Mouse (Mus musculus): ENCODE measurements around the gene Fbrsl1.

Gene Fbrsl1

DNA sequence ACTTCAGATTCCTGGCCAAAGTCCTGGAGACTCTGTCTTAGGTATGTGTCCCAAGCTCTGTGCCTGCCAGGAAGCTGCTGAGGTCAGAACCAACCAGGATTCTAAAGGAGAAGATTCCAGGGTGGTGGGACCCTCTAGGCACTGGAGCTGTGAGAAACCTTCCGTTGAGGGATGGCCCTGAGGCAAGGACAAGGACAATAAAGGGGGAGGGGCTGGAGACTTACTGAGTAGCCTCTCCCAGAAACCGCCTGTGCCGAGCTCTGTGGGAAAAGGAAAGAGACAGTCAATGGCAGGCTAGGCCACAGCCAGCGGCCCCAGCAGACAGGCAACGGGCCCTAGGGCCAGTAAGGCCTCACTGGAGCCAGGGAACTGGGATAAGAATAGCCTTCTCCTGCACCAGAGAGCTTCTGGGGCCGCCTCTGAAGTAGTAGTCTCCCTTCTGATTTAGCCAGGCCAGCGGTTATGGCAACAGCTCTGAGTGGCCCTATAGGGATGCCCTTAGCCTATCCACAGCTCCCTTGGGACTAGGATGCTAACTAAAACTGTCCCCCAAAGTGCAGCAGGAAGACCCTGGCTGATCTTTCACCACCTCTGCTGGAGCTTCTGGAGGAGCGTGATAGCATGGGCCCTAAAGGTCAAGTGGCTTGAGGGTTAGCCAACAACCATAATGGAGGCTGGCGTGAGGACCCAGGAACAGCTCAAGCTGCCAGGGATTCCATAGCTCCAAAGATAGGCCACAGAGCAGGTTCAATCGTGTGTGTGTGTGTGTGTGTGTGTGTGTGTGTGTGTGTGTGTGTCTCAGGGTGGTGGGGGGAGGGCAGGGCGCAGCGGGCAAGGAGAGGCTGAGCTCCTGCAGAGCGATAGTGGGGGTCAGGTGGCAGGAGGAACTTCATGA lies 32.2 kb downstream of the Fbrsl1 start:
- in situ Hi-C loops (cut with MseI, MboI): no loop called here

DNA sequence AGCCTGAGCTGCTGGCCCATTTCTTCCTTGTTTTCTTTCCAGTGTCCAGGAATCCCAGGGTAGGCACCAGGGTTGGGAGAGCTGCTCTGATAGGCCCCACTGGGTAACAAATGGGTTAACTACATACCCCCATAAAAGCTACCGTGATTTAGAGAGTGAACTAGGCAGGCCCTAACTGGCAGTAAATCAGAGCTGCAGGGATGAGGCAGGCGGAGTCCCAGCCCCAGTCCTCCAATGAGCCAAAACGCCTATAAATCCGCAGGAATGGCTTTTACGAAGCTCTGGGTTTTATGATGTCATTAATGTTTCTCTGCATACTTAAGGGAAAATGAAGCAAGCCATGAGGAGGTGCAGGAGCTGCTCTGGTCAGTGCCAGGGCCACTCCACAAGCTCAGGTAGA lies 33.3 kb downstream of the Fbrsl1 start:
- in situ Hi-C loops (cut with MseI, MboI): no loop called here

DNA sequence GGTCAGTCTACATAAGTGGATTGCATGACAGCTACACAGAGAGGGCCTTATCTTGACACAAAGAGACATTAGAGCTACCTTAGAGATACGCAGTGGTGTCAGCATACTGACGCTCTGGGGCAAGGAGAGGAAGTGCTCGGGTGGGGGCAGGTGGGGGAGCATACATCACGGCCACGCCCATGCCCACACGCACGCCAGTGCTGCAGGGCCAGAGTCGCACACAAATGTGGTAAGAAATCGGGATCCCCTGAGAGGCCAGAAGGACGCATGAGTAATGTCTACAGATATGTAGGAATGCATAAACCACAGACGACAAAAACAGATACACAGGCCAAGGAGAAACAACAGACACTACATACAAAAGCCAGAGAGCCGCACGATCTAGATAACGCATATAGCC lies 35.3 kb downstream of the Fbrsl1 start:
- in situ Hi-C loops (cut with MseI, MboI): no loop called here

DNA sequence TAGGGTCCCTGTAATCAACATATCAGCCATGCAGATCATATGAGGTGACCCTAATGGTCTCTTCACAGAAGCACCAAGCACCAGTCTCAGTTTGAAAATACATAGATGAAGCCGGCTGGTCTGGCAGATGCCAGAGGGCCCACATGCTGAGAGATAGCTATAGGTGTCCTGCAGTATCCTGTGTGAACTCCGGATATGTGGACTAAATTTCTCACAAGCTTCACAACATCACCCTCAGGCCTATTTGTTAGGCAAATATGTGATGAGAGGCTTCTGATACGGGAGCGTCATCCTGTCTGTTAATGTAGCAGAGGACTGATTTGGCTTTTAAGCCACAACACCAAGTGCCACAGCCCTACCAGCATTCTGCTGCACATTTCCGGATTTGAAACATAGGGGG lies 37.9 kb downstream of the Fbrsl1 start:
- in situ Hi-C loops (cut with MseI, MboI): no loop called here

DNA sequence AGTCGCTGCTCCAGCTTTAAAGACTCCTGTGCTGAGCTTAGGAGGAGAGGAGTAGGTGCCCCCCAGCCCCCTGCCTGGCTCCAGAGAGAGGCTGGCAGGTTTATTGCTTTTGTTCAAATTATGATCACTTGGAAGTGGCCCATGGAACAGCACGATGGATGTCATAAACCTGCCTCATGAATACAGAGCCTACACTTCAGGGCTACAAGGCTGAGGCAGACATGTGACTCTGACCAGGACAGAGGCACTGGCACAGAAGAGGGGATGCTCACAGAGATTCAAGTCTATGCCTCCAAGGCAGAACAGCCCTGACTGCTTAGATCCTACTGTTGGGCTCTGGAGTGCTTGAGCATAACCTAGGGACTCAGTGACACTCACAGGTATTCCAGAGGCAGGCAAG lies 39.3 kb downstream of the Fbrsl1 start:
- in situ Hi-C loops (cut with MseI, MboI): no loop called here

DNA sequence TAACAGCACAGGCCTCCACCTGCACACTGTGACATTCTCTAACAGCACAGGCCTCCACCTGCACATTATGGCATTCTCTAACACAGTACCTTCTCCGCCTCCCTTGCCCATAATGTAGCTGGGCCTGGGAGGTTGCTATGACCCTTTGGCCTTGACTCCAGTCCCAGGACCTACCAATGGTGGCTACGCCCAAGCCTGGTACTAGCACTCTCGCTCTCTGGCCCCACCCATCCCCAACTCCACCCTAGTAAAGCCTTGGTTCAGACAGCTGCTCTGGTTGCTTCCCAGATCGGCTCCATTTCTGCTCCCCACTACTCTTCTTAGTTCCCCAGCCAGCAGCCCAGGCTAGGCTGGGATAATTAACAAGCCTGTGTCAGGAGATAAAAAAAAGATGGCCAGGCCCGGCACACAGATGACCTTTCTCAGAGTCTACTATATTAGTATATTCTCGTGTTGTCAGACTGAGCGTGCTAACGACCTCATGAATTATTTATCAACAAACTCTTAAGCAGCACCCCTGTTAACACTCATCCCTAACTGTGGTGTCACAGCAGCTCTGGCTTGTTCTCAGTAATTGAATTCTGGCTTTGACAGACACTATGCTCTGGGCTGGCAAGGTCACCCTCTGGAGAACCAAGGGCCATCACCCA lies 42.1 kb downstream of the Fbrsl1 start:
- in situ Hi-C loops (cut with MseI, MboI): no loop called here

DNA sequence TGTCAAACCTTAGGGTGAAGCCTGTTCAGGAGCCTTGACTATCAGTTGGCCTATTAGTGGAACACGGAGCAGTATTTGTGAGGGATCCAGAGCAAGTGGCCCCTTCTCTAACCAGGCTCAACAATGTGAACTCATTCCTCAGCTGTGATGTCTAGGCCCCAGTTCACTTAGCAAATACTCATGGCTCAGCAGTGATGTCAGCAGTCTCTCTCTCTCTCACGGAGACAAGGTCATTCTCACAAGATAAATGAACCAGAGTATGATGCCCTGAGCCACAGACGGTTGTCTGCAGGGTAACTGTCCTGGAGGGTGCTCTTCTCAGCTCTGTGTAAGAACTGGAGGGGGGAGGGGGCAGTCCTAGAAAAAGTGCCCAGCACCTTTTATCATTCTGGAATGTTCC lies 44.4 kb downstream of the Fbrsl1 start:
- in situ Hi-C loops (cut with MseI, MboI): no loop called here

DNA sequence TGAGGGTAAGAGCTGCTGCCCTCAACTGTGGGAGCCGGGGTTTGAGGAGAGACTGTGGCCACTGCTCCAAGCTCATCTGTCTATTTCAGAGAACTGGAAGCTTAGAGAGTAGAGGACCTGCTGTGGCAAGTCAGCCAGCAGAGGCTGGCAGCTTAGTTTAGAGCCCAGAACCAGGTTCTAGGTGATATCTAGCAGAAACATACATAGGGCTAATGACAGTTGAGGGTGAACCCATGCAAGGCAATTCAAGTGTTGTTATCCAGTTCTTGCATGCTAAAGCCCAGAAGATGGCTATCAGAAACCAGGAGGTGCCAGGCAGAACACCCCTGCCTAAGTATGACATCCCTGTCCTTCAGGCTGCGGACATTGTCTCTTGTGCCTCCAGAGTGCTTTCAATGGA lies 45.7 kb downstream of the Fbrsl1 start:
- in situ Hi-C loops (cut with MseI, MboI): no loop called here

DNA sequence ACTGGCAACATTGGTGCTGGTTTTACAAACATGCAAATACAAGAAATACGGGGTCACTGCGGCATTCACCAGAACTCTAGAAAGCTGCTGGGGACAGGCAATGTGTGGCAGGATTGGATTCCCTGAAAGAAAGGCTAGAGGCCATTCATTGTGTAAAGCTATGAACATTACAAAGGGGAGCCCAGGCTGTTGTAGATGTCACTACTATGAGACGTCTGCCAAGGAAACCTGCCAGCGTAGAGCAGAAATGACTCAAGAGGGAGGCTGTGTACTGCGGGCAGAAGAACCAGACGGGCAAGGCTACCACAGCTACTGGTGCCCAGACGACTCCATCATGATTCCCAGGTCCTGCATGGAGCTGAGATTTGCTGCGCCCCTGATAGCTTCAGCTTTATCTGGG lies 47.2 kb downstream of the Fbrsl1 start:
- in situ Hi-C loops (cut with MseI, MboI): no loop called here

DNA sequence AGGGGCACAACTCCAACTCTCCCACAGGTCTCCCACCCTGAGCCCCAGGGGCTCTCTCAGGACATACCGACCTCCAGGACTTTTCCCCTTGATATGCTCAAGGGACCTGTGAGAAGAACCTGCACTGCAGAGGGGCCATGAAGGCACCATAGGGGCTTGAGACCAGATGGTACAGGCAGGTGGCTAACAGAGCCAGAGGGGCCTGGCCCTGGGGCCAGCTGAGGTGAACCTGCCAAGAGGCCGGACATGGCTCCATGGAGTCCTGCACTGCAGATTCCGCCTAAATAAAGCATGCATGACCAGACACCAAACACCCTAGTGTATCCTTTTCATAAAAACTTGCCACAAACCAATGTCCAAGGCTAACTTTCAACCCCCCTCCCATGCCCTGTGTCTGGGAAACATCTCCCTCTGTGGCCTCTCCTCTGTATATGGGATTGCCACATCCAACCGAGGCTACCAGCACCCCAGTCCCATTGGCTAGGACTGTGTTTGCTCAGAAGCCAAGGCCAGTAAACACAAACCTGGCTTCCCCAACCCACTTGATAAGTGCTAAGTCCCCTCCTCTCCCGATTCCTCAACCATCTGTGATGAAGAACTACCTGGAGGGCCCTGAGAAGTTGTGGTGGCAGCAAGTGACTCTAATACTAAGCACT lies 53.2 kb downstream of the Fbrsl1 start:
- in situ Hi-C loops (cut with MseI, MboI): no loop called here

DNA sequence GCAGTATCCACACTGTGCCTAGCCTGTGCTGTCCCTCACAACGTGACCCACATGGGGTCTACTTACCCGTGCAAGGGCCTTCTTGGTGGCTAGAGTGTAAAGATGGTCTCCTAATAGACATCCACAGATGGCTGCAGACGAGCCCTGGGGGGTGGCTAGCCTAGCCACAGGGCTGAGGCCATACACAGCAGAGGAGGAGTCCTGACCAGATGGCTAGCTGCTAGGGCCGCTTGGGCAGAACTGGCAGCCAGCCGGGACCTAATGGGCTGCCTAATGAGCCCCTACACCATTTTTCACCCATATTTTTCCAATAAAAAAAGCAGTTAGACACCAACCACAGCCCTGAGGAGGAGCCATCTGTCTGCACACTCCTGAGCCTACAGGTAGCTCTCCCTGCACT lies 55.6 kb downstream of the Fbrsl1 start:
- in situ Hi-C loops (cut with MseI, MboI): no loop called here

DNA sequence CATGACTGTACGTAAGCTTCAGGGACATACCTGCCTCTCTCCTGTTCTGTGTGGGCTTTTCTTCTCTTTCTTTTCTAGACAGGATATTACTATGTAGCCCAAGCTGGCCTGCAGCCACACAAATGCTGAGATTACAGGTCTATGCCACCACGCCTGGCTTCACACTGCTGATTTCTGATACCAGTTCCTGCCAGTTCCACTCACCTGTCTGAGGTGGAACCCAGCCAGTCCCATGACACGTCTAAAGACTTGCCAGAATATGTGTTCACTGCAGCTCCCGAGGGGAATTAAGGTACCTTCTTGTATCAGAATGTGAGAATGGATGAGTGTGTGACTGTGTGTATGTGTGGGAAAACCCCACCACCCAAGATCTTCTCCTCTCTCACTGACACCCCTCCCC lies 57.7 kb downstream of the Fbrsl1 start:
- in situ Hi-C loops (cut with MseI, MboI): no loop called here

DNA sequence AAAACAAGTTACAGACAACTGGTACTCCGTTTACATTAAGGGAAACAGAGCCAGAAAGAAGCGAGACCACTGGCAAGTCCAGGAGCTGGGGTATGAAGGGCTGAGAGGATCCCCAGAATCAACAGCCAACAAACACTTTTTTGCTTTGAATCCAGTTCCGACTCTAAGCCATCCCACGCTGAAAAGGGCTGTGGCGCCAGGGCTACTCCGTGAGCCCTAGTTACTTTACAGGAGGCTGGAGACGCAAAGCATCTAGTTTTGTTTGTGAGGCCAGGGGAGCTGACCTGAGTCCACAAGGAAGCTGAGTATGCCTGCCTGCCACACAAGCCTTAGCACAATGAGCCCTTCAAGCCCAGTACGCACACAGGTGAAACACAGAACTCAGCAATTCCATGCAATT lies 61.0 kb downstream of the Fbrsl1 start:
- in situ Hi-C loops (cut with MseI, MboI): no loop called here

DNA sequence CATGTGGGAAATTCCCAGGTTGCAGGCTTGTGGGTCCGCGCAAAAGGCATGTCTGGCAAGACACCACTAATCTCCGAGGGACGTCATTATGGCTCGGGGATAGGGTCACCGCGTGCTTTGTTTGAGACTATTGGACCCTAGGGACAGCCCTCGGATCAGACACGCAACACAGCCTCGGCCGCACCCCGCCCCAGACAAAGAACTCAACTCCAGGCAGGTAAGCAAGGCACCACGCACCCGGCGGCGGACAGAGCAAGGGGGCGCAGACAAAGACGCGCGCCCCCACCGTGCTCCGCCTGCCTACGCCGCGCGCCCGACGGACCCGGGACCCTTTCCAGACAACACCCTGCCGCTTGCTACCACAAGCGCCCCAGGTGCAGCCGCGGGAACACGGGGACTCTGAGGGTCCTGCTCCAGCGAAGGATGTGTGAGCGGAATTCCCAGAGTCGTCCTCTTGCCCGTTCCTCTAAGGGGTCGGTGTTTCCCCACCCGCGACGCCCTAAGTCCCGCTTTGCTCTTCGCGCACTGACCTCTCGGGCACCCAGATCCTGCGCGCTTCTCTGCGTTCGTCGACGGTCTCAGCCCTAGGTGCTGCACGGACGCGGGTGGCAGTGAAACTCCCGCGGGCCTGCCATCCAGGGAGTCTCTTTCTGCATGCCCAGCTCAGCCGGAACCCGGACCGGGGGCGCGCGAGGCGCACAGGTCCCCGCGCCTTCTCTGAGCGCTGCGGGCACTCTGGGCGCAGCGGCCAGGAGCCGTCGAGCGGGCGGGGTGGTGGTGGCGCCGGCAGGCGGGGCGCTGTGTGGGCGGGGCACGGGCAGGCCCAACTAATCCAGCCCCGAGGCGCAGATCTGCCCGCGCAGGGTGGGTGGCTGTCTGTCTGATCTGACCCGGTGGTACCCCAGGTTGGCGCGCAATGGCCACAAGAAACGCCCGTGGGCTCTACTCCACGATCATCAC lies 61.7 kb downstream of the Fbrsl1 start:
- in situ Hi-C loops (cut with MseI, MboI): no loop called here

DNA sequence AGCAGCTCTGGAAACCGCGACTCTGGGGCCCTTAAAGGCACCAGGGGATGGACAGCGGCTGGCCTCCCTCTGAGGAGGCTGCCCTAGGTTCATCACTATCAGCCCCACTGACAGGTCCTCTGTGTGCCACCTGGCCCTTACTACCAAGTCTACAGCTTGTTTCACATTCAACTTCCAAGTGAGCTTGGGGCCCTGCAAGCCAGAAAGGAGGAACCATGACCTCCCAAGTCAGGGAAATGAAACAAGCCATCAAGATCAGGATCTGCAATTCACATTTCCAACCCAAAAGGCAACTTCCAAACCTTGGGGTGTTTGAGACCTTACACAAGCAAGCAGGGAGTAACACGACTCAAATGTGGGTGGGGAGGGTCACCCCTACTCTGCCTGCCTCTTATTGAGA lies 63.0 kb downstream of the Fbrsl1 start:
- in situ Hi-C loops (cut with MseI, MboI): no loop called here

DNA sequence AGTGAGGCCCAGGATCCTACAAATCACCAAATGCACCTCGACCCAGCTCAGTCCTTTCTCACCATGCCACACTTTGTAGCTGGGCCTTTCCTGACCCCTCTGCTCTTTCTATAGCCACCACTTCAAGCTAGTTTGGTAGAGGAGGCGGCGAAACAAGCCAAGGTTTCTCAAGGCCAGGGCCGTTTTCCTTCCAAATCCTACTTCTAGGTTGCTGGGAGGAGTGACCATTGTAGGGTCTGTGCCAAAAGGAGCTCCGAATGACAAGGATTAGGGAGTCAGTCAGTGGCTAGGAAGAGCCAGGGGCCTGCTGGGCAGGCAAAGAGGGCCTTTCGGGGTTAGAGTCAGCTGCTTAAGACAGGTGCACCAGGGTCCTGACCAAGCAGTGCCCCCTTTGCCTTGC lies 63.8 kb downstream of the Fbrsl1 start:
- in situ Hi-C loops (cut with MseI, MboI): no loop called here

DNA sequence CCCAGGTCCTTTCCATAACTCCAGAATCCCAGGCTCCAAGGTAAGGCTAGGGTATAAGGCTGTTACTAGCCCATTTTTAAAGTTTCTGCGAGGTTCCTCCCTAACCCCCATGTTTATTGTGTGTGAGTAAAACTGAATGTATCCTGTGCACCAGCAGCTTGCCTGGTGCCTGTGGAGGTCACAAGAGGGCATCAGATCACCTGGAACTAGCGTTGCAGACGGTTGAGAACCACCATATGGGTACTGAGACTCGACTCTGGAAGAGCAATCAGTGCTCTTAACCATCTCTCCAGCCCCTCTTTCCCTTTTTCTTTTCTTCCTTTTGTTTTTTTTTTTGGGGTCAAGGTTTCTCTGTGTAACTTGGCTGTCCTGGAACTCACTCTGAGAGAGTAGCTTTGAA lies 68.5 kb downstream of the Fbrsl1 start:
- in situ Hi-C loops (cut with MseI, MboI): no loop called here

DNA sequence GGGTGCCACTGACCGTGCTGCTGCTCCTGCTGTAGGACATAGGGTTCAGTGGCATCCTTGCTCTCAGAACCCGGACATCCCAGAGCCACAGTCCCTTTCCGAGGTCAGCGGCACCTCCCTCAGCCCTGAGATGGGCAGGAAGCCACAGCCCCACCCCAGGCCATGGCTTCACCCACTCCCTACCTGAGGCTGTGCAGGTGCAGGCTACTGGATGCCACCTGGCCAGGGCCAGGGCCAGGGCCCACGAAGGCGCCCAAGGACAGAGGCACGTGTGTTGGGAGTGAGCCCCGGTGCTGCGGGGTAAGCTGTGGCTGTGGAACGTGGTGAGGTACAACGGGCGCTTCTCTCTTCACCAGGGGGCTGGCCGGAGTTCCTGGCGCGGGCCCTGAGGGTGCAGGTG lies 69.2 kb downstream of the Fbrsl1 start:
- in situ Hi-C loops (cut with MseI, MboI): no loop called here

DNA sequence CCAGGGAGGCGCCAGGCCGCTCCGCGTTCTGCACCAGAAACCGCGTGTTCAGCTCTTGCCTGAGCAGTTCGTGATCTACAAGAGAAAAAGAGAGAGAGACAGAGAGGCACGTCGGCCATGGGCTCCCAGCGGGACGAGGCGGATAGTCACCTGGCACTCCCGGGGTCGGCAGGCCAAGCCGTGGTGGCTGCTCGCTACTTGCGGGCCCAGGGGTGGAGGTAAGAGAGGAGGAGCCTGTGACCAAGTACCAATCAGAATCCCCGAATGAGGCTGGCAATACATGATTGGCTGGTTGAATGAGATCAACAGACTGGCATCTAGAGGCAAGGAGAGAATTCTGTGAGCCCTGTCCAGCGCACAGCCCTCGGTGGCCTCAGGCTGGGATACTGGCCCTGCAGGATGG lies 70.1 kb downstream of the Fbrsl1 start:
- in situ Hi-C loops (cut with MseI, MboI): no loop called here

DNA sequence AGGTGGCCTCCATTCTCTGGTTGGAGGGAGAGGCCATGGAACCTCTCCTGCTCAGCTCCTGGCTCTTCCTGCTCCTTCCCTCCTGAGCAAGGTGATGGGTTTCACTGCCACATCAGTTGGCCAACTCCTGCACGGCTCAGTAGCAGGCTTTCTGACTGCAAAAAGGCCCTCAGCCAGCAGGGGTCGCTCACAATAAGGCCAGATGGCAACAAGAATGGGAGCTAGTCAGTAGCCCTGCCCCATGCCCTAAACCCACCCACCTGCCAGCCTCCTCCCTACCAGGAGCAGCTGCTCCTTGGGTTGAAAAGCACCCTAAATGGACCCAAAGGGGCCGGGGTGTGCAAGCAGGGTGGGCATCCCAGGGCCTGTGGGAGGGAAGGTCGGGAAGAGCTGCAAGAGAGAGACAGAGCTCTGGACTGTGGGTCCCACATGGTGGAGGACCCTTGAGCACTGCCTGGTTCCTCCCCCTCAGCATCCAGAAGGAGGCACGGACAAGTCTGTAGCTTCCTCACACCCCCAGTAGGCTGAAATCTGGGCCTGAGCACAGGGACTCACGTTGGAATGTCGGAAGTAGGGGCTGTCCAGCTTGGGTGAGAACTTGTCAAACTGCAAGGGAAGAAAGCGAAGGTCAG lies 71.4 kb downstream of the Fbrsl1 start:
- in situ Hi-C loops (cut with MseI, MboI): no loop called here

DNA sequence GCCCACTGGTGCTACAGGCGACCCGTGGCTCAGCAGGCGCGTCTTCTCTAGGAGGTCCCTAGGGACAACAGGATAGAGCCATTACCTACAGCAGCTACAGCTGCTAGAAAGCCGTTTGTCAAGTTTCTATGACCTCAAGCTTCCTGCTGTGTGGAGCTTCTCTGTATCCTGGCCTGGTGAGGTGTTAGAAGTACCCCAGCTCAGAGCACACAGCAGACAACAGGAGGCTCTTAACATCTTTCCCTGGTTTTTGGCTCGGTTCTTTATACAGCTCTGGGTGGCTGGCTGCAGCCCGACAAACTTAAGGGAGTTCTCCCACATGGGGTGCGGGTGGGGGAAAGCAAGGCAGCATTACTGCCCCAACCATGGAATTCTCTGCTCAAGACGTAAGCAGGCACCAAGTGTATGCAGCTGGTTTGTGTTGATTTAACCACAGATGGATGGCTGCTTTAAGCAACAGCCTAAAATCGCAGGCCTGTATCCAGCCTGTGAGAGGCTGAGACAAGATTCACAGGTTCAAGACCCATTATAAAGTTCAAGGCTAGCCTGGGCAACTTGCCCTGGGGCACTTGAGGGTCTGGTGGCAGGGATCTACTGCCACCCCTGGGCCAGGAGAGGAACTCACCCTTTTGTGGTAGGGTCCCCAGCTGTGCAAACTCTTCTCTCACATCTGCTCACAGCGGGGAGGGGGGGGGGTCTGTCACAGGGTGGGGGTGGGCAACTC lies 84.3 kb downstream of the Fbrsl1 start:
- in situ Hi-C loops (cut with MseI, MboI): no loop called here
